Mouse (Mus musculus) erythroid progenitor cell, adult 5-6 weeks (primary cell): ENCODE measurements around the gene Dmbx1. TPM values are rescaled to one million over a fixed set of nuclear protein-coding genes. Genes with fewer than 3 reads are reported as not detected.

ENCODE experiments used
- ATAC-seq: replicated peaks from 2 replicates; pipeline ENCODE4 v1.8.0; 2016; ENCODE audit warnings: moderate number of reproducible peaks, mild to moderate bottlenecking, moderate TSS enrichment, inconsistent platforms; ENCODE audit not compliant: poor library complexity, low FRiP score, severe bottlenecking
- total RNA-seq, 2 experiments: library from RNA; stranded (forward) in 1 of 2; stranded (reverse) in 1 of 2; fragments of 150-400 nt in 1 of 2; fragments of 186-747, 209-891 nt in 1 of 2; gene quantifications; 2 replicates each; pipeline versions ENCODE4 v1.2.3 to v1.2.4; 2015 to 2017; ENCODE audit warnings: low replicate concordance in 2 of 2

Gene Dmbx1
- total RNA-seq, 2 experiments from 2014 or later = not detected

GRCm38 (mm10) chr4:115897901-115898631 lies 41.7 kb downstream of the Dmbx1 start:
- ATAC-seq = no peak

- no peak for ATAC-seq
Measured at GRCm38 (mm10) chr4:115894281-115894680, 45.4 kb downstream of the Dmbx1 start.

- no peak for ATAC-seq
Measured at GRCm38 (mm10) chr4:115890553-115890952, 49.2 kb downstream of the Dmbx1 start, which contains the start of gene 6430628N08Rik. Gene 6430628N08Rik, plus strand, starts transcription at chr4:115890665.

- no peak for ATAC-seq
Measured at GRCm38 (mm10) chr4:115890066-115890465, 49.7 kb downstream of the Dmbx1 start.

GRCm38 (mm10) chr4:115886875-115887274 lies 52.9 kb downstream of the Dmbx1 start:
- no peak for ATAC-seq

- no peak for ATAC-seq
Measured at GRCm38 (mm10) chr4:115885846-115886245, 53.9 kb downstream of the Dmbx1 start.

- ATAC-seq = no peak
Measured at GRCm38 (mm10) chr4:115884022-115884421, 55.7 kb downstream of the Dmbx1 start, which contains the start of gene Kncn. Gene Kncn, plus strand, starts transcription at chr4:115884400.

GRCm38 (mm10) chr4:115882195-115882594 lies 57.5 kb downstream of the Dmbx1 start:
- no peak for ATAC-seq

- ATAC-seq = no peak
Measured at GRCm38 (mm10) chr4:115881183-115881582, 58.5 kb downstream of the Dmbx1 start.

- ATAC-seq = no peak
Measured at GRCm38 (mm10) chr4:115878828-115879227, 60.9 kb downstream of the Dmbx1 start.

- ATAC-seq = no peak
Measured at GRCm38 (mm10) chr4:115878216-115878678, 61.5 kb downstream of the Dmbx1 start.

- no peak for ATAC-seq
Measured at GRCm38 (mm10) chr4:115873231-115873630, 66.5 kb downstream of the Dmbx1 start.

GRCm38 (mm10) chr4:115869512-115870210 lies 70.1 kb downstream of the Dmbx1 start:
- no peak for ATAC-seq

Other genes starting within 250 kb of the Dmbx1 start
- gene Efcab14, start 202.2 kb downstream of the Dmbx1 start, total RNA-seq (2015; ENCODE audit: low replicate concordance) = 48.6 and 49.7 TPM in 2 replicates
- 30.9 and 37.1 TPM in 2 replicates for gene Efcab14, start 202.2 kb downstream of the Dmbx1 start, total RNA-seq (2017; ENCODE audit: low replicate concordance)
- not detected in 2 replicates for gene Tex38, start 158.9 kb downstream of the Dmbx1 start, total RNA-seq (2015; ENCODE audit: low replicate concordance)
- not detected in 2 replicates for gene Tex38, start 158.9 kb downstream of the Dmbx1 start, total RNA-seq (2017; ENCODE audit: low replicate concordance)
- gene Atpaf1, start 155.1 kb downstream of the Dmbx1 start, total RNA-seq (2015; ENCODE audit: low replicate concordance) = 4.2 and 5.8 TPM in 2 replicates
- 8.1 and 14.3 TPM in 2 replicates for gene Atpaf1, start 155.1 kb downstream of the Dmbx1 start, total RNA-seq (2017; ENCODE audit: low replicate concordance)
- 6.7 and 26.3 TPM in 2 replicates for gene Mob3c, start 111.8 kb downstream of the Dmbx1 start, total RNA-seq (2015; ENCODE audit: low replicate concordance)
- gene Mob3c, start 111.8 kb downstream of the Dmbx1 start, total RNA-seq (2017; ENCODE audit: low replicate concordance) = 1.4 and 9.2 TPM in 2 replicates
- gene Mknk1, start 100.7 kb downstream of the Dmbx1 start, total RNA-seq (2015; ENCODE audit: low replicate concordance) = 82.9 and 104 TPM in 2 replicates
- gene Mknk1, start 100.7 kb downstream of the Dmbx1 start, total RNA-seq (2017; ENCODE audit: low replicate concordance) = 116 and 146 TPM in 2 replicates
- not detected in 2 replicates for gene Kncn, start 55.5 kb downstream of the Dmbx1 start, total RNA-seq (2015; ENCODE audit: low replicate concordance)
- gene Kncn, start 55.5 kb downstream of the Dmbx1 start, total RNA-seq (2017; ENCODE audit: low replicate concordance) = not detected in 2 replicates
- gene 6430628N08Rik, start 49.3 kb downstream of the Dmbx1 start, total RNA-seq (2015; ENCODE audit: low replicate concordance) = not detected in 2 replicates
- not detected in 2 replicates for gene 6430628N08Rik, start 49.3 kb downstream of the Dmbx1 start, total RNA-seq (2017; ENCODE audit: low replicate concordance)
- gene Faah, start 78.0 kb upstream of the Dmbx1 start, total RNA-seq (2015; ENCODE audit: low replicate concordance) = 0.84 TPM in 1 of 2 replicates, not detected in the other
- gene Faah, start 78.0 kb upstream of the Dmbx1 start, total RNA-seq (2017; ENCODE audit: low replicate concordance) = 0.64 TPM in 1 of 2 replicates, not detected in the other
- gene Nsun4, start 114.0 kb upstream of the Dmbx1 start, total RNA-seq (2015; ENCODE audit: low replicate concordance) = 0.84 and 3.6 TPM in 2 replicates
- gene Nsun4, start 114.0 kb upstream of the Dmbx1 start, total RNA-seq (2017; ENCODE audit: low replicate concordance) = 1.4 and 2.1 TPM in 2 replicates
- gene Uqcrh, start 135.1 kb upstream of the Dmbx1 start, total RNA-seq (2015; ENCODE audit: low replicate concordance) = 302 and 380 TPM in 2 replicates
- gene Uqcrh, start 135.1 kb upstream of the Dmbx1 start, total RNA-seq (2017; ENCODE audit: low replicate concordance) = 113 and 237 TPM in 2 replicates
- gene Lrrc41, start 135.3 kb upstream of the Dmbx1 start, total RNA-seq (2015; ENCODE audit: low replicate concordance) = 8.3 and 9.2 TPM in 2 replicates
- gene Lrrc41, start 135.3 kb upstream of the Dmbx1 start, total RNA-seq (2017; ENCODE audit: low replicate concordance) = 5.4 and 11.9 TPM in 2 replicates
- 40.2 and 41.8 TPM in 2 replicates for gene Rad54l, start 183.8 kb upstream of the Dmbx1 start, total RNA-seq (2015; ENCODE audit: low replicate concordance)
- 25.8 and 51.3 TPM in 2 replicates for gene Rad54l, start 183.8 kb upstream of the Dmbx1 start, total RNA-seq (2017; ENCODE audit: low replicate concordance)
- gene Pomgnt1, start 183.9 kb upstream of the Dmbx1 start, total RNA-seq (2015; ENCODE audit: low replicate concordance) = 1.4 TPM in 1 of 2 replicates, not detected in the other
- gene Pomgnt1, start 183.9 kb upstream of the Dmbx1 start, total RNA-seq (2017; ENCODE audit: low replicate concordance) = 1.0 and 2.6 TPM in 2 replicates
- gene Lurap1, start 211.4 kb upstream of the Dmbx1 start, total RNA-seq (2015; ENCODE audit: low replicate concordance) = not detected in 2 replicates
- not detected in 2 replicates for gene Lurap1, start 211.4 kb upstream of the Dmbx1 start, total RNA-seq (2017; ENCODE audit: low replicate concordance)
- gene Tspan1, start 227.7 kb upstream of the Dmbx1 start, total RNA-seq (2015; ENCODE audit: low replicate concordance) = not detected in 2 replicates
- not detected in 2 replicates for gene Tspan1, start 227.7 kb upstream of the Dmbx1 start, total RNA-seq (2017; ENCODE audit: low replicate concordance)
- not detected in 2 replicates for gene 1700042G07Rik, start 233.4 kb upstream of the Dmbx1 start, total RNA-seq (2015; ENCODE audit: low replicate concordance)
- not detected in 2 replicates for gene 1700042G07Rik, start 233.4 kb upstream of the Dmbx1 start, total RNA-seq (2017; ENCODE audit: low replicate concordance)
- not detected in 2 replicates for gene Gm49337, start 233.5 kb upstream of the Dmbx1 start, total RNA-seq (2015; ENCODE audit: low replicate concordance)
- 1.7 TPM in 1 of 2 replicates, not detected in the other for gene Gm49337, start 233.5 kb upstream of the Dmbx1 start, total RNA-seq (2017; ENCODE audit: low replicate concordance)